Mouse (Mus musculus) embryonic stem cell, embryonic (primary cell): ENCODE measurements around the gene Grap2.

ENCODE experiments used
- CTCF ChIA-PET, 4 experiments: fragments of 300-600 bp in 2 of 4; fragments of 350-600 bp in 2 of 4; sonication (Branson Sonifier 250); formaldehyde crosslinking; loops; one replicate each; lab custom pipeline; 2022; ENCODE audit warnings: inconsistent platforms in 2 of 4; lab: Charles Lee
- POLR2A ChIA-PET, 4 experiments: fragments of 300-600 bp in 2 of 4; fragments of 350-600 bp in 2 of 4; sonication (Branson Sonifier 250); formaldehyde crosslinking; loops; one replicate each; lab custom pipeline; 2022; ENCODE audit warnings: antibody characterized with exemption in 4 of 4, inconsistent platforms in 1 of 4; lab: Charles Lee

Gene Grap2

DNA sequence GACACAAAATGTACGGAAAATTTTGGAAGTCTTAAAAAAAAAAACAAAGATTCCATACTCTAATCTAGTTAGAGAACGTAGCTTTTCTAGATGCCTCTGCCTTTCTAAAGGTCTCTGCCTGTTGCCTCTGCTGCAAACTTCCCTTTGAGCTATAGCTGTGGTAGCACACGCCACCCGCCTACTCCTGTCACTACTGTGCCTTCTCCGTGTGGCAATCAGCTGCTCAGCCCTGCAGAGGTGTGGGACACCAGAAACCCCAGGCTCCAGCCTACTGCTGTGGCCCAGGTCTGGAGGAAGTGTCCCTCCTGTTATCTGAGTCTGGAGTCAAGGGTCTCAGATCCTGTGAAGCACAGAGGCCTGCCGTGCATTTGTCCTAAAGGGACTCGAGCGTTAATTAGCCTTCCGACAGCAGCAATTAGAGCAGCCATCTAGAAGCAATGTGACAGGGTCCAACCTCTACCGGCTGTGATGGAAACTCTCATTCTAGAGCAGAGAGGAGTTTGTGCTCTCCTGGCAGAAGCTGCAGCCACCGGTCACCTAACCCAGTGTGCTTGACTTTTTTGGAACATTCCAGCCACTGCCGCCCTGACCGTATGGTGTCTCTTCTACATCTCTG lies 64.5 kb downstream of the Grap2 start:
- CTCF ChIA-PET = interaction anchor here (0.5 to 1.3 kb wide), 8 partner anchors 57 to 1408 kb away, joined by 3 to 6 read pairs (median 4); partner anchors contain the start of genes Gm49486 (in 1 of the 4) and Pick1 (in 1 of the 4)
- POLR2A ChIA-PET = interaction anchor here in 2 of 4 experiments (0.6 to 1.5 kb wide), 6 partner anchors 18 to 74 kb away, joined by 3 to 4 read pairs (median 4); partner anchors contain the start of gene Tnrc6b (in 2 of the 2)

DNA sequence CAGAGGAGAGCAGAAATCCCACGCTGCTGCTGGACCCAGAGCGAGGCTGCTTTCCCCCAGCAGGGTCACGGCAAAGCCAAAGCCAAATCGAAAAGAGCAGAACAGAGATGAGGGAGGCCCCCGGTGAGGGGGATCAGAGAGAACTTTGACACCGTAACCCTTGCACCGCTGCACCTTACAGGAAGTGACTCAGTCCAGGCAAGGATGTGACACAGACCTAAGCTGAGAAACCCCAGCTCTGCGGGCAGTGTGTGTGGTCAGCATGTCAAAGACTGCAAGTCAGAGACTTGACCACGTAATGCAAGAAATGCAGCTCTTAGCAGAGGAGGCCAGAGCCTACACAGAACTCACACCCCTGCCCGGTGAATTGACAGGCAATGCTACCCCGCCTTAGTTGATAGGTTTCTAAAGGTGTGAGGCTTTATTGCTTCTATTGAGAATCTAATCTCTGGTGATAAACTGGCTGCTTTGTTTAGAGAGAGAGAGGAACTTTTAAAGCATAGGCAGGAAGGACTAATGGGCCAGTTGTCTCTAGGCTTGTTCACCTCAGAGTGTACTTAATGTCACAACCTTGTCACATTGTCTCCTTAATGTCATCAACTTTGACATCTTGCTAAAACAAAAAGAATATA lies 66.8 kb downstream of the Grap2 start:
- ChIA-PET POLR2A (no interaction called here), CTCF (interaction anchor here in 1 of 4 experiments (0.5 kb wide), 1 partner anchor 579 kb away, joined by 6 read pairs; no protein-coding TSS in a partner anchor)

DNA sequence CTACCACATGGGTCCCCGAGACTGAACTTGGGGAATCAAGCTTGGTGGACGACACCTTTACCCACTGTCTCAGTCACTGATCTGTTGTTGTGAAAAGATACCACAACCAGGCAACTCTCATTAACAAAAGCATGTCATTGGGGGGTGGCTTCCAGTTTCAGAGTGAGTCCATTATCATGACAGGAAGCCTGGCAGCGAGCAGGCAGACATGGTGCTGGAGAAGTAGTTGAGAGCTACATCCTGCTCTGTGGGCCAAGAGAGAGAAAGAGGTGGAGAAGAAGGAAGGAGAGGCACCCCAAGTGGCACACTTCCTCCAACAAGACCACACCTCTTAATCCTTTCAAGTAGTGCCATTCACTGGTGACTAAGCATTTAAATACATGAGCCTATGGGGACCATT lies 67.5 kb downstream of the Grap2 start:
- POLR2A ChIA-PET = no interaction called here

GRCm38 (mm10) chr15:80641702-80642435 lies 69.5 kb downstream of the Grap2 start:
- ChIA-PET CTCF (interaction anchor here in 2 of 4 experiments (0.6 to 0.8 kb wide), 2 partner anchors 62 to 68 kb away, joined by 3 read pairs; no protein-coding TSS in a partner anchor), POLR2A (interaction anchor here in 1 of 4 experiments (0.8 kb wide), 1 partner anchor 317 kb away, joined by 3 read pairs; no protein-coding TSS in a partner anchor)

More for the DNA sequence above, 67.5 kb downstream of the Grap2 start:
- CTCF ChIA-PET = no interaction called here

- POLR2A ChIA-PET = interaction anchor here in 1 of 4 experiments (0.5 to 0.6 kb wide), 2 partner anchors 29 to 387 kb away, joined by 3 read pairs; no protein-coding TSS in a partner anchor
Observed at GRCm38 (mm10) chr15:80645006-80645797, 72.8 kb downstream of the Grap2 start.

DNA sequence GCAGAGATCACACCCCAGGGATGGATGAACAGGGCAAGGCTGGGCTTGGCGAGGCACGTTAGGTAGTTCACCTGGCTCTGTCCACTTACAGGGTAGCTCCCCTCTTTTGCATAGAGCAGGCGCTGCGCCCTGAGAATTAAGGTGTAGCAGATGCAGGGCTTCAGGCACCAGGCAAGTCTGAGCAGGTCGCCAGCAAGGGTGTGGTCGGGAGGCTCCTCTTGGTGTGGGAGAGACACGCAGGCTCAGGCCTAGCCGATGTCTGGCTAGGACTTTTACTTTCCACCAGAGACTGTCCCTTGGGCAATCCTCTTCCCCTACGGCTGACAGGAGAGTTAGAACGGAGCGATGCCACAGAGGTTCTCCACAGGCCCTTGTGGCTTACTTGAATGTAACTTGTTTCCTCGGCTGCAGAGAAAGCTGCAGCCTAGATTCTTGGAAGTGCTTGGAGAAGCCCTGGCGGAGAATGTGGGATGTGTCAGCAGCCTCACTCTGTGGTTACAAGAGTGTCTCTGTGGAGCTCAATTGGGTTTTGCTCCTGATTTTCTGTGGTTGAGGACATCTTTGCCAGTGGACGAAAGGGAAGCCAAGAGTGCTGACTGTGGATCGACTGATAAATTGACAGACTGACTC lies 76.7 kb downstream of the Grap2 start:
- CTCF ChIA-PET = interaction anchor here in 3 of 4 experiments (0.6 to 2.1 kb wide), 10 partner anchors 15 to 359 kb away, joined by 3 to 18 read pairs (median 5); no protein-coding TSS in a partner anchor
- POLR2A ChIA-PET = interaction anchor here in 2 of 4 experiments (0.7 to 1.4 kb wide), 4 partner anchors 150 to 394 kb away, joined by 3 to 6 read pairs (median 4); partner anchors contain the start of genes Atf4 (in 1 of the 2) and Rps19bp1 (in 1 of the 2)

More at GRCm38 (mm10) chr15:80645006-80645797, 72.8 kb downstream of the Grap2 start:
- CTCF ChIA-PET = interaction anchor here in 2 of 4 experiments (0.5 to 1.6 kb wide), 2 partner anchors 11 to 50 kb away, joined by 5 to 6 read pairs; no protein-coding TSS in a partner anchor

DNA sequence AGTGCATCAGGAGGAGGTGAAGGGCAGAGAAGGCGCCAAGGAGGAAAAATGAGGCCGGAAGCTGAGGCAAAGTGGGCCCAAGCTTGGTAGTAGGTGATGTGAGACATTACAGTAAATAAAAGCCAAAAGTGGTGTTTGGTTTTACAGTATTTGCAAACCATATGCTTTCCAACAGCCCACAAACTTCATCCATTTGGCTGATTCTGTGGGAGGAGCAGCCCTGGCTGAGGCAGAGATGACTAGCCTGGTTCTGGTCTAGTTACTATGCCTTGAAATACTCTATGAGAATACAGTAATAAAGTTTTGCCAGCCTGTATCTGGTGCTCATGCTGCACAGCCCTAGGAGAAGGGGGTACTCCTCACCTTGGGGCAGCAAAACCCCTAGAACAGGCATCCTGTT lies 78.0 kb downstream of the Grap2 start:
- ChIA-PET CTCF (interaction anchor here in 2 of 4 experiments (0.7 to 2.0 kb wide), 2 partner anchors 44 to 103 kb away, joined by 4 to 6 read pairs; no protein-coding TSS in a partner anchor), POLR2A (interaction anchor here in 2 of 4 experiments (0.6 kb wide), 2 partner anchors 30 to 59 kb away, joined by 3 read pairs; no protein-coding TSS in a partner anchor)

DNA sequence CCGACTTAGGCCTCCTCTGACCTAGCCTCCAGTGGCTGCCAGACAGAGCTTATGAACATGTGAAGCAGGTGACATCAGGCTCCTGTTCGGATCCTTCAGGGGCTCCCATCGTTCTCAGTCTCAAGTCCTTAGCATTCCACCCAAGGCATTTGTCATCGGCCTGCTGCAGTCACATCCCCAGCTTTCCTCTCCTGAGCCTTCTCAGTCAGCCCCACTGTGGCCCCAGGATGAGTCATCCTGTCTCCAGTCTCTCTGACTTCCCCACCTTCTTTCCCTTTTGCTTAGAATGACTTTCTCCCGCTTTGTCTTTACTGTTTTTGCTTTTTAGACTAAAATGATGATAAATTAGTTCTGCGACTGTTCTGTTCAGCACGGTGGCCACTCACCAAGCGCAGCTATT lies 81.5 kb downstream of the Grap2 start:
- CTCF ChIA-PET = interaction anchor here in 1 of 4 experiments (1.9 kb wide), 1 partner anchor 19 kb away, joined by 6 read pairs; no protein-coding TSS in a partner anchor

DNA sequence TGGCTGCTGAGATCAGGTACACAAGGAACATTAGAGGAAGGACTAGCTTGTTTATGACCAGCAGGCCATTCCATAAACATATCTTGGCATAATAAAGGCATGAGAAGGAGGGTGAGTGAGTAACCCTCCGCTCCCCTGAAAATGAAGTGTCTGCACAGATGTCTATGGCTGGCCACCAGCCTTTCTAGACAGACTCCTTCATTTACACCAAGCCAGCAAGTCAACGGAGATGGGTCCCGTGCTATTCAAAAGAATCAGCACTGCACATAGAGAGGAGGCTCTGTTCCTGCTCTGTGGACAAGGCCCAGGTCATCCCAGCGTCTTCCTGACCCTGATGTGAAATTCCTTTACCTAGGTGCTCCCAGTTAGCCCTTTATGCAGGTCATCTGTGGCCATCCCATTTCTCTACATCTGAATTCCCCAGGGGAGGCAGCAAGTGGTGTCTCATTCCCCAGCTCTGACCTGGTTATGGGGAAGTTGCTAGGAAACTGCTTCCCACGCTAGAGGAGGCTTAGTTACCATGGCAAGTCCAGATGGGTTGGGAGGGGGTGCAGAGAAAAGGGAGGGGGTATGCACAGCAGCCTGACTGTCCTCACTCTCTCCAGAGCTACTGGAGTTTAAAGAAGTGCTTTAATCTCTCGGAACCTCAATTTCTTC lies 86.5 kb downstream of the Grap2 start:
- ChIA-PET POLR2A (interaction anchor here in 1 of 4 experiments (1.4 kb wide), 1 partner anchor 52 kb away, joined by 4 read pairs; the partner anchor contains the start of gene Tnrc6b), CTCF (interaction anchor here in 1 of 4 experiments (0.6 kb wide), 1 partner anchor 340 kb away, joined by 3 read pairs; no protein-coding TSS in a partner anchor)

More for the DNA sequence above, 81.5 kb downstream of the Grap2 start:
- POLR2A ChIA-PET = no interaction called here

DNA sequence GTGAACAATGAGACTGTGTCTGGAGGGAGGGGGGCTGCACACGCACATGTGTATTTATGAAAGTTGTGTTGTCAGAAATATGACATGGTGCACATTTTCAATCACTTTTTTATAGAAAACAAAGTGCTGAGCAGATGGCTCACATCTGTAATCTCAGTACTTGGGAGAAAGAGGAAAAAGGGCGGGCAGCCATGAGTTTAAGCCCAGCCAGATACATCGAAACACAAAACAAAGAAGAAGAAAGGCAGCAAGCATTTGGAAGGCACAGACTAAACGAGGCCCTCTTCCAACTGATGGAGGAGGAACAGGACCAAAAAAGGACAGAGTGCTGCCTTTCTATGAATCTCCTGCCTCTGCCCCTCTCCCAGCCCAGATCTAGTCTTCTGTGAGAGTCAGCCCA lies 88.6 kb downstream of the Grap2 start:
- ChIA-PET CTCF (interaction anchor here in 1 of 4 experiments (0.6 kb wide), 1 partner anchor 33 kb away, joined by 3 read pairs; no protein-coding TSS in a partner anchor), POLR2A (interaction anchor here in 1 of 4 experiments (0.7 kb wide), 1 partner anchor 105 kb away, joined by 3 read pairs; no protein-coding TSS in a partner anchor)

- ChIA-PET CTCF (interaction anchor here in 1 of 4 experiments (1.2 kb wide), 1 partner anchor 30 kb away, joined by 3 read pairs; no protein-coding TSS in a partner anchor), POLR2A (no interaction called here)
Observed at GRCm38 (mm10) chr15:80664444-80664843, 92.0 kb downstream of the Grap2 start.

DNA sequence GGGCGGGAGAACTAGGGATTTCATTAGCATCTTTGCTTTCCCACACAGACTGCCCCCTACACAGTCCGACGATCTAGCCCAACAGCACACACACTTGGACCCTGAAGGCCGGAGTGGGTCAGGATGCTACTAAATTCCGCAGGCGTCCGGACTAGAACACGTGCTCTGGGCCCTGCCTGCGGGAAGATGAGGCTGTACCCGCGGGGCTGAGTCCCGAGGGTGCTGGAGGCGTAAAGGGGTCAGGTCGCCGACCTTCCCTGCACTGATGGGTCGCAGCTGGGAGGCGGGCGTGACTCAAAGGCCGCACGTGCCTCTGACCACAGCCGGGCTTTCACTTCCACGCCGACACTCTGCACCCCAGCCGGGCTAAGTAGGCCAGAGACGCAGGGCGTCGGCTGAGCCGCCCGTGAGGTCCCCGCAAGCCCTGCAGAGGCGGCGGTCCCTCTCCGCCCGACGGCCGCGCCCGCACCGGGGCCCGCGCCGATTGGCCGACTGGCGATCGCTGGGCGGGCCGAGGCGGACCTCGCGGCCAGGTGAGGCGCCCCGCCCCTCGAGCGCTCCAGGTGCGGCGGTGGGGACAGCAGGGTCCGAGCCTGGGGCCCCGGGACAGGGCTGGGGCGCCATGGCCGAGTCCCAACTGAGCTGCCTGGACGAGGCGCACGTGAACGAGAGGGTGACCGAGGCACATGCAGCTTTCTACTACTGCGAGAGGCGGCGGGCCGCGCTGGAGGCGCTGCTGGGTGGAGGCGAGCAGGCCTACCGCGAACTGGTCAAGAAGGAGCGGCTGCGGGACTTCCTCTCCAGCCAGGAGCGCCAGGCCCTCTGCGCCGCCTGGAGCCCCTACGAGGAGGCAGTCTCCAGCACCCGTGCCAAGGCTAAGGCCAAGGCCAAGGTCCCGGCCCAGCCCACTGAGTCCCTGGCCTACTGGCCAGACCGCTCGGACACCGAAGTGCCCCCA lies 99.2 kb downstream of the Grap2 start, which contains the start of gene Fam83f:
TSS of gene Fam83f (plus strand) at position 553 of the 958 bp plus-strand sequence.
- ChIA-PET POLR2A (interaction anchor here in 3 of 4 experiments (0.5 to 1.4 kb wide), 3 partner anchors 37 to 276 kb away, joined by 3 to 6 read pairs (median 3); partner anchors contain the start of gene Tnrc6b (in 1 of the 3)), CTCF (interaction anchor here in 2 of 4 experiments (0.7 to 0.9 kb wide), 2 partner anchors 23 to 382 kb away, joined by 3 to 4 read pairs; no protein-coding TSS in a partner anchor)

DNA sequence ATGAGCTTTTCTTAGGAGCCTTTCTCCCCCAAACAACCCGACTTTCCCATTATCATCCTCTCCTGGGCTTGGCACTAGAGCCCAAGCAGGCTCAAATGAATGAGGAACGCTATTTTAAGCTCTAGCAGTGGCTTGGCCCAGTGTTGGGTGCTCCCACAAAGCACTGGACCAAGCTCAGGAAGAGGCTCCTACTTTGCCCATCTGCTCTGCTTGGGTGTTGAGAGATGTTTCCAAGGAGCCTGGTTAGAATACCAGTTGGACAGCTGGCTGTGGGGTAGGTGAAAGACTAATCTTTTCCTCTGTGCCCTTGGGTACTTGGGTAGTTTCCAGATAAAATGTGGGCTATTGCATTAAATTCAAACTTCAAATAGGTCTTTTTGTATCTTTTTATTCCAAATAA lies 100.4 kb downstream of the Grap2 start:
- ChIA-PET CTCF (interaction anchor here in 2 of 4 experiments (0.9 to 2.0 kb wide), 4 partner anchors 22 to 384 kb away, joined by 3 to 7 read pairs (median 5); no protein-coding TSS in a partner anchor), POLR2A (interaction anchor here in 1 of 4 experiments (0.7 kb wide), 1 partner anchor 181 kb away, joined by 3 read pairs; no protein-coding TSS in a partner anchor)

GRCm38 (mm10) chr15:80673337-80674095 lies 101.1 kb downstream of the Grap2 start:
- CTCF ChIA-PET = interaction anchor here (0.6 to 2.0 kb wide), 8 partner anchors 21 to 559 kb away, joined by 3 to 7 read pairs (median 5); partner anchors contain the start of gene Tnrc6b (in 1 of the 4)

More at GRCm38 (mm10) chr15:80673337-80674095, 101.1 kb downstream of the Grap2 start:
- POLR2A ChIA-PET = interaction anchor here (0.6 to 1.3 kb wide), 5 partner anchors 49 to 562 kb away, joined by 3 read pairs; partner anchors contain the start of gene Mchr1 (in 1 of the 4)
